Mouse (Mus musculus) megakaryocyte, embryonic 14.5 days (primary cell): ENCODE measurements around the gene Dzip1.

Experiments used
- FLI1 ChIP-seq: IDR thresholded peaks from 2 replicates; pipeline ENCODE4 v1.6.1; 2012; ENCODE audit warnings: low read length, inconsistent platforms, mixed read lengths
- GATA1 ChIP-seq: IDR thresholded peaks from 3 replicates; pipeline ENCODE4 v1.6.1; 2012; ENCODE audit warnings: mixed read lengths, low read length, inconsistent platforms, borderline replicate concordance

DNA sequence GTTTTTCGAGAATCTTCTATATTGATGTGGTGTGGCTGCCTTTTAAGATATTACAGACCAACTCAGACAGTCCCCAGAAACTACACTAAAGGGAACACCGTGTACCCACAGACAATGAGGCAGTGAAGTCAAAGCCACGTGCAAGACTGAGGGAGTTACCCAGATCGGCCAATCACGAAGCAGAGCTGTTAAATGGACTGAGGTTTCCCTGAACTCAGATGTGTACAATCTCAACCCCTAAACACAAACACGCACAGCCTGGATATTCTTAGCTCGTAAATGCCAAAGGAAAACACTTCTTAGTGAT, 41.1 kb downstream of the Dzip1 start:
- no peak for TF ChIP-seq FLI1
- no peak for TF ChIP-seq GATA1
